Mouse (Mus musculus) heart, postnatal 36 days (tissue): ENCODE measurements at regions not wholly inside any gene's neighbourhood (a gene's known extent, or its start where the extent isn't known, plus 50 kb on each side); places are given as distances from the start of the nearest gene placed in this dataset.
A peak's percentile ranks its signal among the peaks of the same experiment; 100 is the strongest.

Source experiments
- DNase-seq, 2 experiments: peaks; one replicate each; pipeline ENCODE4 v3.0.0; 2021 to 2022
- intact Hi-C: fragments of 180-260 bp; cut with DNase I; formaldehyde crosslinking; loops from one replicate; pipeline ENCODE4 v1.15.1; 2025

GRCm38 (mm10) chr13:117152655-117153054 lies 55.7 kb upstream of the Emb start:
- intact Hi-C loops, result no loop called here
- no peak for DNase-seq

- intact Hi-C loops, result no loop called here
- no peak for DNase-seq
Measured at GRCm38 (mm10) chr13:117143828-117144227, 64.5 kb upstream of the Emb start.

GRCm38 (mm10) chr13:117143255-117143654 lies 65.1 kb upstream of the Emb start:
- DNase-seq, result no peak
- intact Hi-C loops, result no loop called here

DNA sequence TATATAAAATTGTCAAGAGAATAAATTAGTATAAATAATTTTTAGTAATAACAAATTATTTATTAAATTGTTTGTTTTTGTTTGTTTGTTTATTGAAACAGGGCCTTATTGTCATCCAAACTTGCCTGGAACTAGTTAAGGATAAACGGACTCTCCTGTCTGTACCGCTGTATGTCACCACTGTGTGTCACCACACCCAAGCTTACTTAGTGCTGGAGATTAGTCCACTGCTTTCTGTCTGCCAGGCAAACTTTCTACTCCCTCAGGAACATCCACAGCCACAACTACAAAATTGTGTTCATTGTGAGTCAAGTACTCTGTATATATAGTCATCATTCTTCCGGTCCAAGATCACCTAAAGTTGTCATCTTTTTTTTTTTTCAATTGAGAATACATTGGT lies 74.0 kb upstream of the Emb start:
- intact Hi-C loops, result no loop called here
- no peak for DNase-seq

DNA sequence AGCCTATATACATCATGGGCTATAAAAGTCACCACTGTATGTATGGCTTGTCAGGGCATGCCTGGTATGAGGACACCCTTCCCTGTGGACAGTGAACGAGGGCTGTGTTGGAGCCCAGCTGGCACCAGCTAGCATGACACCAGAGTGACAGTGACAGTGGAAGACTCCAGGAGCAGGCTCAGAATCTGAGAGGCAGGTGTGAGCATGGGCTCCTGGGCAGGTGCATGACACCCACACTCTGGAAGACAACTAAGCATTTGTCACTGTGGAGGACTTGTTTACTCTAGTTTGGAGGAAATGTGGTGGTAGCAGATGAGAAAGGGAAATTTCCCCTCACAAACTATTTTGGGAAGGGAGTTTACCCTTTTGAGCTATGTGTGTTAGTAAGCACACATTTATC lies 76.2 kb upstream of the Emb start:
- no peak for DNase-seq
- intact Hi-C loops, result no loop called here

GRCm38 (mm10) chr13:117127813-117128549 lies 80.4 kb upstream of the Emb start:
- DNase-seq, result no peak
- intact Hi-C loops, result no loop called here

DNA sequence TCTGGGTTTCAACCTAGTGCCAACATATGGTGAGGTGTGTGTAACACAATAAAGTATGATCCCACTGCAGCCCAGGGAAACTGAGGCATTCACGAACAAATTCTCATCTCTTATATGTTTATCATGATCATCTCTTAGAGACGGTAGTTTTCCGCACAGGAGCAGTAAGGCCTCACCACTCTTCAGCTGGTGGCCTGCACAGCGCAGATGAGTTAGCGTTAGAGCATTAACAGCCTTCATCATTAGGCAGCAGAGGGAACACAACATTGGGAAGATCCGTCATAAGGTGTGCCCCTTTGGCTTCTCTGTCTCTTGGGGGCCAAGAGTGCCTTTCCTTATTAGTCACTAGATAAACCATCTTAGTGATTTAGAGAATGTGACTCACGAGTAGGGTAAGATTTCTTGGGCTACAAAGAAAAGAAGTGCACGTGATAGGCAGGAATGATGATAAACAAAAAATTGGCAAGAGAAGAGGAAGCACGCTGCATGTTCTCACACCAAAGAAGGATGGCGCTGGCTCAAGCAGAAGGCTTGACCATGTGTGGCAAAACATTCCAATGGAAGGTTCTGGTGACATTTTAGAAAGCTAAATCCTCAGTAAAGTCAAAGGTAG lies 81.1 kb upstream of the Emb start:
- peak in 1 of 2 experiments; percentile 3 for DNase-seq

GRCm38 (mm10) chr13:117119636-117120035 lies 88.7 kb upstream of the Emb start:
- DNase-seq, result no peak
- intact Hi-C loops, result no loop called here

More for the DNA sequence above, 81.1 kb upstream of the Emb start:
- intact Hi-C loops, result no loop called here

GRCm38 (mm10) chr13:117114797-117115196 lies 89.5 kb upstream of the Parp8 start:
- DNase-seq, result no peak
- intact Hi-C loops, result no loop called here

DNA sequence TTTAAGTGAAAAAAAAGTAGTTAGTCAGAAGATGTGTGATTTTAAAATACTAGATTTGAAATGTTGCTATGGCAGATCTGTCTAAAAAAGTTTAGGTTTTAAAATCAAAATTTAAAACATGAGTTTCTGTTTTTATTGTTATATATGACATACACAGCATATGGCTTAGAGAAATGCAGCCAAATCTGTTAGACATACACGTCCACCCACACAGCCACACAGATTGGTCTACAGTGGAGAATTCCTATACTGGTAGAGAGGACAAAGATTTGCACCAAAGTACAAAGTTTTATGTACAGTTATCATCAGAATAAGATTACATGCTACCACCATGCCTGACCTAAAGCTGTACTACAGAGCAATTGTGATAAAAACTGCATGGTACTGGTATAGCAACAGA lies 87.1 kb upstream of the Parp8 start:
- DNase-seq, result no peak
- intact Hi-C loops, result no loop called here

DNA sequence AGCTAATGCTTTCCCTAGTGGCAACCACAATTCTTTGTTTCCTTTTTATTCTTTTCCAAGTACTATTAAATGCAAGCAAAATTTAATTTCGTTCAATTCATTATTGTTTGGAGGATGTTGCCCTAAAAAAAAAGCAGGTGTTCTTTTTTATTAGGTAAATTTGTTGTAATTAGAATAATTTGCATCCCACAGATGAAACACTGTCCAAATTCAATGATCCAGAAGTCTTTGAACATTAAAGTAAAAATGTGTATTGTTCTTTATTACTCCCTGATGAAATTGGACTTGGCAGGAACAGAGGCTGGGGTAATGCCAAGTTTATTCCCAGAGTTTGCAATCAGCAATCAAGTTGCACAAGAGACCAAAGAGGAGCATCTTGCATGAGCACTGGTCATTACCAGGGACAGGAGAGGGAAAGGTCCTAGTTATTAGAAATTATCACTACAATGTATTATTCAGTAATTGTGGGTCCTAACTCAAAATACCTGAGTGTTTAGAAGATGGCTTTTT lies 79.9 kb upstream of the Parp8 start:
- DNase-seq, result no peak
- intact Hi-C loops, result no loop called here

DNA sequence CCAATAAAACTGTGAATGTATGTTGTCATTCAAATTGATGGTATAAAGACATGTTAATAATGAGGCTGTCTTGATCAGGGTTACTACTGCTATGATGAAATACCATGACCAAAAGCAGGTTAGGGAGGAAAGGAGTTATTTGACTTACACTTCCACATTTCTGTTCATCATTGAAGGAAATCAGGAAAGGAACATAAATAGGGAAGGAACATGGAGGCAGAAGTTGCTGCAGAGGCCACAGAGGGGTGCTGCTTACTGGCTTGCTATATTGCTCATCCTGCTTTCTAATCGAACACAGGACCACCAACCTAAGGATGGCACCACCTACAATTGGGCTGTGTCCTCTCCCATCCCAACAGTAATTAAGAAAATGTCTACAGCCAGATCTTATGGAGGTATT lies 69.4 kb upstream of the Parp8 start:
- no peak for DNase-seq
- intact Hi-C loops, result no loop called here

DNA sequence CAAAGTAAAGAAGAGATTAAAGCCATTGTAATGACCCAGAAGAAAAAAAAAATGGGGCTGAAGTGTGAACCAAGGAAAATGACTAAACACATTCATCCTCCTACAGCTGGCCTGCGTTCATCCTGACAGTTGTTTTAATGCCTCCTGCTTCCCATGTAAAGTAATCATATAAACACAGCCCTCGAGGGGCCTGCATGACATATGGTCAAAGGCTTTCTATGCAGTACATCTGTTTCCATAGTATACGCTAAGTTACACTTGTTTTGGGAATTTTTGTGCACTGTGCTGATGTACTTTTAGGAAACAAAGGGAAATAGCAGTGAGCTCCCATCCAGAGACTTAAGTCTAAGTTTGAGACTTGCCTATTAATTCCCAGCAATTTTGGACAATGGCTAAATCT lies 63.3 kb upstream of the Parp8 start:
- intact Hi-C loops, result no loop called here
- no peak for DNase-seq

DNA sequence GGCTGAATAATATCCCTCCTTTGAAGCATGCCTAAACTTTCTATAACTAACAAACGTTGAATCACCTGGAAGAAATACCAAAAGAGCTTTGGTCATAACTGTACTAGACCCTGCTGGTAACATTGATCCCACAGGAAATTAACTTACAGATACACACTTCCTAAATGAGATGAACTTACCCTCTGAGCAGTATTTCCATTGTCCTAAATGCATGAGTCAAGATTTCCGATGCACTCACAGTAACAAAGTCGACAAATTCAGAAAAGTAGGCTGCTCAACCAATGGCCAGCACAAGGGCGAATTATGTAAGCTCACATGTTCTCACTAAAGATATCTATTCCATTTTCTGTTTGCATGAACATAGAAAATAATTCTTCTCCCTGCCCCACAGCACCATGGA lies 57.4 kb upstream of the Parp8 start:
- intact Hi-C loops, result no loop called here
- no peak for DNase-seq

- no peak for DNase-seq
- intact Hi-C loops, result no loop called here
Measured at GRCm38 (mm10) chr13:117079316-117079715, 54.0 kb upstream of the Parp8 start.
